Mouse (Mus musculus) retina, postnatal 7 days (tissue): ENCODE results near the gene Stk39.

Experiments used
- DNase-seq: peaks from one replicate; pipeline ENCODE4 v3.0.0-alpha.2; 2012; ENCODE audit warnings: low read depth, low spot score

The Stk39 gene

GRCm38 (mm10) chr2:68345269-68345668 is 126.8 kb downstream of the Stk39 start:
- no peak for DNase-seq

GRCm38 (mm10) chr2:68343751-68344150 is 128.3 kb downstream of the Stk39 start:
- no peak for DNase-seq

GRCm38 (mm10) chr2:68342122-68342646 is 129.9 kb downstream of the Stk39 start:
- no peak for DNase-seq

DNA sequence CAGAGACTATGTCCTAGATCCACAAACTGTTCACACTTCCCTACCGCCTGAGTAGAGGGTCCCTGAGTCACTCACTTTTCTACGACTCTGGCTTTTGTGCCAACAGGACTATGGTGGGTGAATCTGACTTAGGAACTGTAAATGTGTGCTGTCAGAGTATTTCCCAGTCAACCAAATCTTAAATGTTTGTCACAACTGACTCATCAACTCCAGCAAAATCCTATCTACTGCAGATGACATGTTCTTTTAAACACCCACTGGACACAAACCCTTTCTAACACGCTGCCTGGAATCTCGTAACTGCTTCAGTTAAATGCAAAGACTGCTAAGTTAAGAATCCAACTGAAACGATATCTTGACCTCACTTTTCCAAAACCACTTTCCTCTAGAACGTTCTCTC is 135.2 kb downstream of the Stk39 start:
- no peak for DNase-seq

- no peak for DNase-seq
These were observed 137.1 kb downstream of the Stk39 start for GRCm38 (mm10) chr2:68334945-68335344.

DNA sequence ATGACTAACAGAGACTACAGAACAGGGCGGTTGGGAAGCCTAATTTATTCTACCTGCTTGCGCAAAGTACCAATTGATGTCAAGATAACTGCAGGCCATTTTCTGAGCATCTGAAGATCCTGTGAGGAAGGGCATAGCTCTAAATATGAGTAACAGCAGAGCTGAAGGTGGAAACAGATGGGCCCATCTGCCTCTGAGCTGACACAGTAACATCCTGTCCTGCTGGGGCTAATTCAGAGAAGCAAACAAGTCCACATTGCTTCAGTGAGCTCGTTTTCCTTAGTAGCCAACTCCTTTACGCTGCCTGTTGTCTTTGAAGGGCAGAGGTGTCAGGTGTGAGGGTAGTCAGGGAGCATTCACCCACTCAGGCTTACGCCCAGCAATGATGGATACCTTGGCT is 146.8 kb downstream of the Stk39 start:
- DNase-seq, result no peak

DNA sequence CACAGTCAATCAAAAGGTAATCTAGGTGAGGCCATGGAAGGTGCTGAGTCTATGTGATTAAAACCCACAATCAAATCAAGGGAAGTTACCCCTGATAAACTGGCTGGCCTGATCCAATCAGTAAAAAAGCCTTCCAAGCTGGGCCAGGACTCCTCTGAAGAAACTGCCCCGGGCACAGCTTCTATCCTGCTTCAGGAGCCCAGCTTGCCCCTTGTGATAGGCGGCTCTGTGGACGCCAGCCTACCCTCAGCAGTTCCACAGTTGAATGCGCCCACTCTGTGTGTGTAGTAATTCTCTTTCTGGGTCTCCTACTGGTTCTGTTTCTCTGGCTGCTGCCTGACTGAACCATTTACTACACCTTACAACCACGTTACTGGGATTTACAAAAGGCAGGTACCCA is 150.8 kb downstream of the Stk39 start:
- DNase-seq, result no peak

DNA sequence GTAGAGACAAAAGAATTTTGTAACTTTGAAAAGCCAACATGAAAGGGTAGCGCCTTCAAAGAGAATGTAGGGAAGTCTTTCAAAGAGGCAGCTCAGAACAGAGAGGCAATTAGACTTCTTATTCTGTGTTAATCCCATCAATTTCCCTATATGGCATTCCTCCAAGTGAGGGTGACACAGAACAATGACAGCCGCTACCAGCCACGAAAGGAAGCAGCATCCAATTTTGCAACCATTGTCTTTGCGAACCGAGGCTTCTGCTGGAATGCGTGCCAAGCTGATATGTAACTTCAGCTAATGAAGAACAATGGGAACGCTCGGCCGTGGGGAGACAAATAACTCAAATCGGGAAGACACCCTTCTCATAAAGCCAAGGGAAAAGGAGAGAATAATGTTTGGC is 151.4 kb downstream of the Stk39 start:
- peak; percentile 24 for DNase-seq

GRCm38 (mm10) chr2:68318452-68318851 is 153.6 kb downstream of the Stk39 start:
- no peak for DNase-seq

DNA sequence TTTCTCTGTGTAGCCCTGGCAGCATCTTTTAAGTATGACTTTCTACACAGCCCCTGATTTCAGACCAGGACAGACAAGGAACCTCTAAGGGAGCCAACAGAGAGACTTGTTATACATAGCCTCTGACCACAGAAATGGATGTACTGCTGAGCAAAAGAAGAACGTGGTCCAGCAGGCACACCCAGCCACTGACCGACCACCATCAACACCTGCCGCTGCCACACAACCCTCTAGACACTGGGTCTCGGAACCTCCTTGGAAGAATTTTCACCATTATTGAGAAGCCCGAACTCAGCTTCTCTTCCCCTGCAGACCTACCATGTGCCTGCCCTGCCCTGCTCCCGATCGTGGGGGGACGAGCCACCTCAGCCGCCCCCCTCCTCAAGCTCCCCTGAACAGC is 154.2 kb downstream of the Stk39 start:
- DNase-seq, result no peak

- no peak for DNase-seq
These were observed 154.6 kb downstream of the Stk39 start for GRCm38 (mm10) chr2:68317452-68317851.

DNA sequence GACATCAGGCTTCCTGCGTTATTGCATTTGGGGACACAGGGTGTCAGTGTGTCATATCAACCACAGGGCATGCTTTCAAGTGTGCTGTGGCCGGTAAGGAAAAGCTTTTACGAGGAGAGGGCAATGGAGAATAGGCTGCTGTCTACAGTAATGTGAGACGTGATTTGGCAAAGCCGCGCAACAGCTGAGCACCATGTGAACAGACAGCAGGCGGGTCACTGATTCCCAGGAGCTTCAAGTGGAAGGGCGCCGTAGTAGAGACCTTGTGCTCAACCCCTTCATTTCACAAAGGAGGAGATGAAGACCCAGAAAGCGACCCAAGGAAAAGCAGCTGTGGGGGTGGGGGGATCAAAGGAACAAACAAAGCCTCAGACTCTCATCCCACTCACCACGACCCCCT is 156.8 kb downstream of the Stk39 start:
- DNase-seq, result no peak

DNA sequence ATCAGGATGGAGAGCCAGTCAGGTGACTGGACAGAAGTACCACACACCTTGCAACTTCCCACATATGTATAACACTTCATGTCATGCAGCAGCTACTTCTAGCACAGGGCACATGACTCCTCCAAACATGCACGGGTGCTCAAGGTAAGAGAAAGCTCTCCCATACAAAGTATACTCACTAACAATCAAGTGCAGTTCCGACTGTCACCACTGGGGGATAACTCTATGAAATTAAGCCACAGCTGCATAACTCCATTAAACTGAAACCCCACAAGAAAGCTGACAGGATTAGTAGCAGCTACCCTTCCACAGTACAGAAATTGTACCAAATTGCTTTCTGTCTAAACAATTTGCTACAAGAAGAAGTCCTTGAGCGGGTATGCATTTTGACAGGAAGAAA is 161.9 kb downstream of the Stk39 start:
- no peak for DNase-seq

DNA sequence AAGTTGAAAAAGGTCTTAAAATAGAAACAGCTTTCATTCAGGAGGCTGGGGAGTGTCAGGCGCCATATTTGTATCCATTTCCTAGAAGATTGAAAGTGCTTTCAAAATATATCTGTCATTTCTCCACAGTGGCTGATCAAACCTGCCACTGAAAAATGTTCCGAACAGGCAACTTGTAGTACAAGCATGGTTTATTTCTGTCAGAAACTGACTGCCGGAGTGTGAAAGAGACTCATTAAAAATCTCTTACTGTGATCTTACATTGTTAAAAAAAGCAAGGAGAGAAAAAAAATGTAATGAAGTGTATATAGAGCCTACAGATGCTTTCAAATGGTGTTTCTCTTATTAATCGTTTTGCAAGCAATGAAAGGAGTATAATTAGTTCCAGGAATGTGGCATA is 165.5 kb downstream of the Stk39 start:
- no peak for DNase-seq

DNA sequence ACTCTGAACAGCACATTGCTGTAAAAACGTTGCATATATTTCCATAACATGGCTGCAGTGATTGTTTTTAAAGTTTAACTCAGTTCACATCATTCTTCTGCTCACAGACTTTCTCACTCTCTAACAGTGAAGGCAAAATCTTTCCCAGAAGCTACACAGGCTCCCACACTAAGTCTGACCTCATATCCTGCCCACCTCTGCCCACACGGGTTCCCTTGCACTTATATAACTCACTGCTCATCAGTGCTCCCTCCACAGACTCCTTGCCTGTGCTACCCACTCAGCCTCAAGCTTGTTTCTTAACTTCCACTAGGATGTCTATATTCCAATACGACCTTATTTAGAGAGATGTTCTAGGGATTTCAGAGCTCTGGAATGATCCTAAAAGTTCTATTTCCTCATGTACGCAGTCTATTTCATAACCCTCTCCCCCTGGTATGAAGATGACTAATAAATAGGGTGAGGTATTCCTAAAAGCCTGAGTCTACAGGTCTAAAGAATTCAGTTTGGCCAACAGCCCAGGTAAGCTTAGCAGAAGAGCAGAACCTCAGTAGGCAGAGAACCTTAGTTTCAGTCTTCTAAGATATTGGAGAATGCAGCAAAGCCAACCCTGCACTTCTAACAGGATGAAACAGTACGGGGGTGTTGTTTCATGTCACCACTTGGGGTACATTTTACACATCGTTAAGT is 167.2 kb downstream of the Stk39 start:
- DNase-seq, result no peak

GRCm38 (mm10) chr2:68301811-68302542 is 170.1 kb downstream of the Stk39 start:
- DNase-seq, result no peak

GRCm38 (mm10) chr2:68298356-68298755 is 173.7 kb downstream of the Stk39 start:
- no peak for DNase-seq

DNA sequence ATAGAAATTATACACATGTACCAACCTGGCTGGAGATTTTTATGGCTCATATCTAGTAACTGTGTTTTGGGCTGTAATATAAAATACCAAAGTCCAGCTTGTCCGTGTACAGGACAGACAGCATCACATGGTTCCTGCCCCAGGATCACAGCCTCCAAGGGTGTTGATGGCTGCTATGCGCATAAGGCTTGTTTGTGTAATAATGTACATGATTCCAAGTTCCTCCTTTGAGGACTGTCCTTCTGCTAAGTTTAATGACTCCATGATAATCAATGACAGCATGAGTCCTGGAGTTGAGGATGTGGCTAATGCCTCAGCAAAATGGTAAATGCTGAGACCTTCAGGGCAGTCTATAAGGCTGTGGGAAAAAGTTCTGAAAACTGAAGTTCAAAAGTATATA is 174.1 kb downstream of the Stk39 start:
- DNase-seq, result no peak

DNA sequence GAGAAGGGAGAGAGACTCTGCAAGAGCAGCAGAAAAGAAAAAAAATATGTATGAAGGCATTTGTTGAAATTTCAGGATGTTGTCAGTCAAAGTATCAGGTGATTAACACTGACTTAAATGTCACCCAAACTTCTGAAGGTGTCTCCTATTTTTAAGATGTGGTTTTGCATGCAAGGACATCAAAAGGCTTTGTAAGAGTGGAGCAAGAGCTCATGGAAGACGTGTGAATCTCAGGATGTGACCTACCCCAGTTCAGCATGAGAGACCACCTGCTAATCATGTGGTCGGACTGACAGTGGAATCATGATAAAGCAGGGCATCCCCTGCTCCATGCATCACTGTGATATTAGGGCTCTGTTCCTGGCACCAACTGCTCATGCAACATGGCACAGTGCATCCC is 175.3 kb downstream of the Stk39 start:
- no peak for DNase-seq

- no peak for DNase-seq
These were observed 179.3 kb downstream of the Stk39 start for GRCm38 (mm10) chr2:68292539-68293320.

- no peak for DNase-seq
These were observed 180.2 kb downstream of the Stk39 start for GRCm38 (mm10) chr2:68291895-68292294.

DNA sequence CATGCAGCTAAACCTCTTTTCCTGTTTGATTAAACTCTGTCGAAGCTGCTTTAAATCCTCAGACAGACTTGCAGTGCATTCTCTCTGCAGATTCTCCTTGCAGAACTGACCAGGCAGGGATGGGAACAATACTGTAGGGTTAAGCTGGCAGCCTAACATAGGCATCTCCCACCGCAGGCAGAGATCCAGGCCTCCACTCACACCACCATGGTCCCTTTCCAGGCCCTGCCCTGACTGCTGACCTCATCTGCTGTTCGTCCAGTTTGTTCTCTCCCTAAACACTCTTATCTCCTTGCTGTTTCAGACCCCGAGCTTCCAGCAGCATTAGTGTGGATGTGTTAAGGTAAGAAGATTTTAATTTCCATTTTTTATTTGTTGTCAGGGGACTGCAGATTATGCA is 182.1 kb downstream of the Stk39 start:
- DNase-seq, result no peak
